Mouse (Mus musculus) CH12.LX (cell line): ENCODE data around the gene Fam240b. TPM values are rescaled to one million over a fixed set of nuclear protein-coding genes. Genes with fewer than 3 reads are reported as not detected.

Experiments
- DNase-seq: peaks from one replicate; pipeline ENCODE4 v3.0.0-alpha.2; 2013; ENCODE audit errors: extremely low read depth
- H3K27ac ChIP-seq: 2 replicates; pipeline ENCODE4 v1.5.1; 2012; ENCODE audit warnings: low read depth, mild to moderate bottlenecking, control low read depth, moderate library complexity; ENCODE audit not compliant: insufficient read depth
- H3K27me3 ChIP-seq: replicated peaks from 2 replicates; pipeline ENCODE3; 2012; ENCODE audit warnings: inconsistent platforms
- H3K36me3 ChIP-seq, 2 experiments: replicated peaks in 1 of 2; 2 replicates each; pipeline versions ENCODE3 to v1.6.1; 2012; ENCODE audit warnings: inconsistent platforms in 1 of 2, low read length in 1 of 2, mild to moderate bottlenecking in 1 of 2, mixed read lengths in 1 of 2, moderate library complexity in 1 of 2; ENCODE audit not compliant: control insufficient read depth in 1 of 2, insufficient read depth in 1 of 2
- H3K4me1 ChIP-seq, 2 experiments: 2 replicates each; pipeline ENCODE4 v1.6.1; 2012; ENCODE audit warnings: inconsistent platforms in 1 of 2, moderate library complexity in 1 of 2; ENCODE audit not compliant: insufficient read depth in 2 of 2, control insufficient read depth in 1 of 2
- H3K4me2 ChIP-seq: 2 replicates; pipeline ENCODE4 v1.6.1; 2012; ENCODE audit warnings: low read depth, mild to moderate bottlenecking, control low read depth; ENCODE audit not compliant: poor library complexity, insufficient read depth, severe bottlenecking
- H3K4me3 ChIP-seq, 3 experiments: fragments of 150-350 bp in 1 of 3; sonication (generic) in 1 of 3; replicated peaks in 1 of 3; 2 replicates each; pipeline versions ENCODE3 to v1.5.1; 2011 to 2012; ENCODE audit warnings: low read depth in 2 of 3, low read length in 2 of 3, mild to moderate bottlenecking in 2 of 3, moderate library complexity in 2 of 3, control low read depth in 1 of 3, improper control_type of control experiment in 1 of 3, inconsistent platforms in 1 of 3, mixed read lengths in 1 of 3; ENCODE audit not compliant: poor library complexity in 1 of 3
- H3K79me2 ChIP-seq: replicated peaks from 2 replicates; pipeline ENCODE4 v1.6.1; 2012; ENCODE audit warnings: mild to moderate bottlenecking, moderate library complexity; ENCODE audit not compliant: control insufficient read depth, poor library complexity, insufficient read depth, severe bottlenecking; ENCODE audit errors: extremely low read depth
- H3K9ac ChIP-seq: 2 replicates; pipeline ENCODE4 v1.6.1; 2012; ENCODE audit warnings: low read depth, mild to moderate bottlenecking, control low read depth, moderate library complexity; ENCODE audit not compliant: insufficient read depth
- H3K9me3 ChIP-seq: replicated peaks from 2 replicates; pipeline ENCODE3; 2012; ENCODE audit warnings: low read length, inconsistent platforms, mixed read lengths
- CTCF ChIP-seq, 2 experiments: IDR thresholded peaks in 1 of 2; conservative IDR thresholded peaks in 1 of 2; 2 replicates each; pipeline ENCODE4 v1.5.1; 2011 to 2012; ENCODE audit warnings: low read depth in 2 of 2, low read length in 2 of 2, improper control_type of control experiment in 1 of 2, inconsistent platforms in 1 of 2, mild to moderate bottlenecking in 1 of 2, moderate library complexity in 1 of 2
- E2F4 ChIP-seq: IDR thresholded peaks from 2 replicates; pipeline ENCODE4 v1.6.1; 2011; ENCODE audit warnings: low read depth, low read length, improper control_type of control experiment; ENCODE audit not compliant: insufficient replicate concordance
- ELF1 ChIP-seq: IDR thresholded peaks from 2 replicates; pipeline ENCODE4 v1.6.1; 2014; ENCODE audit warnings: low read depth, mild to moderate bottlenecking, inconsistent platforms, low read length, improper control_type of control experiment
- IRF4 ChIP-seq: IDR thresholded peaks from 2 replicates; pipeline ENCODE4 v1.6.1; 2014; ENCODE audit warnings: low read depth, mild to moderate bottlenecking, inconsistent platforms, low read length, improper control_type of control experiment
- JUN ChIP-seq: IDR thresholded peaks from 2 replicates; pipeline ENCODE4 v1.6.1; 2011; ENCODE audit warnings: low read depth, mild to moderate bottlenecking, low read length, improper control_type of control experiment, moderate library complexity; ENCODE audit not compliant: insufficient read depth
- MAX ChIP-seq: IDR thresholded peaks from 2 replicates; pipeline ENCODE4 v1.6.1; 2011; ENCODE audit warnings: low read length, improper control_type of control experiment
- MAZ ChIP-seq: IDR thresholded peaks from 2 replicates; pipeline ENCODE4 v1.6.1; 2012; ENCODE audit warnings: low read depth, mild to moderate bottlenecking, inconsistent platforms, low read length, improper control_type of control experiment, moderate library complexity
- NRF1 ChIP-seq: IDR thresholded peaks from 2 replicates; pipeline ENCODE4 v1.6.1; 2014; ENCODE audit warnings: low read depth, mild to moderate bottlenecking, inconsistent platforms, low read length, improper control_type of control experiment, moderate library complexity
- POLR2A ChIP-seq: IDR thresholded peaks from 2 replicates; pipeline ENCODE4 v1.6.1; 2011; ENCODE audit warnings: low read depth, mild to moderate bottlenecking, improper control_type of control experiment, low read length
- POLR2AphosphoS2 ChIP-seq: IDR thresholded peaks from 2 replicates; pipeline ENCODE4 v1.6.1; 2011; ENCODE audit warnings: low read depth, low read length, improper control_type of control experiment
- UBTF ChIP-seq: IDR thresholded peaks from 2 replicates; pipeline ENCODE4 v1.6.1; 2012; ENCODE audit warnings: low read depth, mild to moderate bottlenecking, inconsistent platforms, low read length, improper control_type of control experiment, moderate library complexity
- USF1 ChIP-seq: IDR thresholded peaks from 2 replicates; pipeline ENCODE4 v1.6.1; 2014; ENCODE audit warnings: low read depth, mild to moderate bottlenecking, inconsistent platforms, low read length, improper control_type of control experiment
- USF2 ChIP-seq: conservative IDR thresholded peaks from 2 replicates; pipeline ENCODE4 v1.6.1; 2011; ENCODE audit warnings: low read depth, low read length, improper control_type of control experiment
- ZC3H11A ChIP-seq: IDR thresholded peaks from 2 replicates; pipeline ENCODE4 v1.6.1; 2012; ENCODE audit warnings: low read depth, mild to moderate bottlenecking, inconsistent platforms, low read length, improper control_type of control experiment
- dilution Hi-C: fragments of 300-500 bp; cut with MboI; formaldehyde crosslinking; loops from 2 replicates; pipeline ENCODE4 v1.14.3; 2020; ENCODE audit warnings: low sequenced_read_pairs; ENCODE audit not compliant: extremely low pct_unique_long_range_greater_than_20kb, extremely low pct_ligation_motif_present
- in situ Hi-C: fragments of 300-500 bp; cut with MboI; formaldehyde crosslinking; loops from 3 replicates; pipeline ENCODE4 v1.14.3; 2019; ENCODE audit warnings: low sequenced_read_pairs, low pct_ligation_motif_present, low pct_unique_long_range_greater_than_20kb, mixed read lengths
- polyA plus RNA-seq: library from polyadenylated mRNA; unstranded; fragments of >175 nt; gene quantifications from 2 replicates; pipeline ENCODE4 v1.2.1, GENCODE M21; 2012; ENCODE audit warnings: low read depth; ENCODE audit not compliant: insufficient read length
- total RNA-seq, 2 experiments: library from RNA; depleted of rRNA; stranded (reverse); fragments of 300-350 nt in 1 of 2; fragments of >200 nt in 1 of 2; gene quantifications; 2 replicates each; pipeline ENCODE4 v1.2.3; 2012 to 2014

Gene Fam240b
- total RNA-seq (2012; rRNA removed) (not detected in 2 replicates), total RNA-seq (2014; rRNA removed) (not detected in 2 replicates), polyA plus RNA-seq (not detected in 2 replicates)

GRCm38 (mm10) chr13:64497692-64498091 lies at the start of gene Fam240b:
Gene Fam240b (minus strand): TSS chr13:64497792.
- no peaks in the 10 kb centered on the region for H3K36me3 ChIP-seq
- no peak within 1 kb of the TSS for H3K4me3 ChIP-seq
- DNase-seq: no peak
- in situ Hi-C loops (no loop called here), dilution Hi-C loops (no loop called here)
- H3K4me2 ChIP-seq: no peak within 1 kb of the TSS
- no peak within 1 kb of the TSS for H3K9ac ChIP-seq
- H3K9me3 ChIP-seq: no peaks in the 10 kb centered on the region
- H3K27me3 ChIP-seq: no peaks in the 10 kb centered on the region
- H3K27ac ChIP-seq: no peak within 1 kb of the TSS
- TF ChIP-seq E2F4 (no peak), NRF1 (no peak), USF2 (no peak)
- H3K4me1 ChIP-seq: no peaks in the 10 kb centered on the region
- H3K79me2 ChIP-seq: no peaks in the 10 kb centered on the region

GRCm38 (mm10) chr13:64530139-64530538 lies 32.5 kb upstream of the Fam240b start:
- Histone ChIP-seq H3K27ac (no peak overlapping the region), H3K36me3 (no peaks in the 10 kb centered on the region), H3K4me2 (no peak overlapping the region), H3K4me1 (no peaks in the 10 kb centered on the region), H3K27me3 (no peaks in the 10 kb centered on the region), H3K4me3 (no peak overlapping the region), H3K79me2 (no peaks in the 10 kb centered on the region), H3K9ac (no peak overlapping the region), H3K9me3 (no peaks in the 10 kb centered on the region)
- TF ChIP-seq IRF4: no peak
- no peak for TF ChIP-seq ELF1
- TF ChIP-seq POLR2A: no peak
- TF ChIP-seq ZC3H11A: no peak
- TF ChIP-seq USF1: no peak
- no peak for TF ChIP-seq MAX
- no peak for TF ChIP-seq MAZ
- TF ChIP-seq USF2: no peak
- no peak for TF ChIP-seq JUN
- TF ChIP-seq UBTF: no peak
- TF ChIP-seq POLR2AphosphoS2: no peak
- TF ChIP-seq CTCF (conservative IDR thresholded peaks at IDR 0.05 in 1 of 2, IDR thresholded peaks at IDR 0.05 in 1 of 2; ENCODE audit: low read depth in 2 of 2, low read length in 2 of 2): no peak
- dilution Hi-C loops (no loop called here), in situ Hi-C loops (no loop called here)
- no peak for DNase-seq
